Mouse (Mus musculus) intestine, postnatal 0 days (tissue): Measurements from ENCODE around the gene Rad54l2. TPM values are rescaled to one million over a fixed set of nuclear protein-coding genes. Genes with fewer than 3 reads are reported as not detected.
A peak's percentile ranks its signal among the peaks of the same experiment; 100 is the strongest.

ENCODE experiments used
- ATAC-seq: fragments of 200-750 bp; cut with Nextera tagmentation; 2 replicates; pipeline ENCODE4 v1.8.0; 2017; ENCODE audit warnings: mild to moderate bottlenecking, moderate TSS enrichment, moderate library complexity
- H3K27ac ChIP-seq: fragments of 300-500 bp; sonication (generic); 2 replicates; pipeline ENCODE4 v1.5.1; 2014; ENCODE audit warnings: mild to moderate bottlenecking, low read depth, low read length, moderate library complexity
- H3K27me3 ChIP-seq: fragments of 300-500 bp; sonication (generic); replicated peaks from 2 replicates; pipeline ENCODE4 v1.6.1; 2014; ENCODE audit warnings: low read length, mixed read lengths; ENCODE audit not compliant: control insufficient read depth, insufficient read depth
- H3K36me3 ChIP-seq: fragments of 300-500 bp; sonication (generic); 2 replicates; pipeline ENCODE4 v1.6.1; 2014; ENCODE audit warnings: mild to moderate bottlenecking, moderate library complexity; ENCODE audit not compliant: control insufficient read depth, insufficient read depth
- H3K4me1 ChIP-seq: fragments of 300-500 bp; sonication (generic); replicated peaks from 2 replicates; pipeline ENCODE4 v1.6.1; 2014; ENCODE audit warnings: antibody characterized with exemption, low read length, mixed read lengths; ENCODE audit not compliant: control insufficient read depth, insufficient read depth
- H3K4me2 ChIP-seq: fragments of 300-500 bp; sonication (generic); replicated peaks from 2 replicates; pipeline ENCODE4 v1.6.1; 2014; ENCODE audit warnings: low read depth, mild to moderate bottlenecking, moderate library complexity
- H3K4me3 ChIP-seq: fragments of 300-500 bp; sonication (generic); 2 replicates; pipeline ENCODE4 v1.5.1; 2014; ENCODE audit warnings: low read depth, low read length
- H3K9ac ChIP-seq: fragments of 300-500 bp; sonication (generic); 2 replicates; pipeline ENCODE4 v1.6.1; 2014; ENCODE audit warnings: mild to moderate bottlenecking, low read depth, low read length
- H3K9me3 ChIP-seq: fragments of 300-500 bp; sonication (generic); 2 replicates; pipeline ENCODE4 v1.6.1; 2016; ENCODE audit warnings: mixed run types; ENCODE audit not compliant: control insufficient read depth
- CTCF ChIP-seq: sonication (generic); IDR thresholded peaks from 2 replicates; pipeline ENCODE4 v1.5.1; 2016; ENCODE audit warnings: low read depth, mild to moderate bottlenecking, control low read depth, antibody characterized with exemption, moderate library complexity
- WGBS: fragments of 180-500 bp; shearing (Covaris S2); extraction: QIAGEN DNeasy Blood & Tissue Kit; methylation state at CpG from one replicate; pipeline ENCODE4 v1.1.7; 2014; 5-methylcytosine and 5-hydroxymethylcytosine counted together
- polyA plus RNA-seq: library from polyadenylated mRNA; unstranded; fragments of >200 nt; fragmentation: Nextera tagmentation; extraction: Ambion mirVana; gene quantifications from 2 replicates; pipeline ENCODE4 v1.2.1, GENCODE M21; 2015

Gene Rad54l2
- polyA plus RNA-seq, 1 experiment from 2014 or later = 1.9 TPM

GRCm38 (mm10) chr9:106685249-106686101 lies 103.5 kb downstream of the Rad54l2 start, which contains the start of gene Tex264:
Gene Tex264, minus strand, starts transcription at chr9:106685927.
- no peak for TF ChIP-seq CTCF
- Histone ChIP-seq H3K27me3 (no peaks in the 10 kb centered on the region), H3K4me2 (peak within 1 kb of the TSS; percentile 96), H3K27ac (peak within 1 kb of the TSS; percentile 74), H3K4me1 (peaks cover 4% of the 10 kb centered on the region; the same call in 1 of the 2 replicates), H3K9ac (peak within 1 kb of the TSS; percentile 76), H3K9me3 (no peaks in the 10 kb centered on the region), H3K36me3 (peaks cover 13% of the 10 kb centered on the region), H3K4me3 (peak within 1 kb of the TSS; percentile 78)
- ATAC-seq = peak; percentile 85
- WGBS = under 1% methylated on average over 83 of the region's 86 CpGs

DNA sequence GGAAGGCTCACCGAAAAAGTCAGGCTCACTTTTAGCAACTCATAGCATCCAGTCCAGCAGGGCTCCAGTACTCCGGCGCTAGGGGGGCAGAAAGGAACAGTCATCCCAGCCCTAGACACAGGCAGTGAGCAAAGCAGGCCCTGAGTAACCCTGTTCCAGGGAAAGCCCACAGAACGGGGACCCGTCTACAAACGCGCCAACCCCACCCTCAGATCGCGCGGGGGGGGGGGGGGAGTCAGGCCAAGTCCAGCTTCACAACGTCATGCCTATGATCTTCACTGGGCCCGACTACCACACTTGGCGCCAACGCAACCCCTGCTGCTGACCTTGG lies 104.1 kb downstream of the Rad54l2 start:
- peaks cover 18% of the 10 kb centered on the region for H3K36me3 ChIP-seq
- peak overlapping the region; percentile 74 for H3K27ac ChIP-seq
- H3K9ac ChIP-seq = peak overlapping the region; percentile 76
- peaks cover 4% of the 10 kb centered on the region; the same call in 1 of the 2 replicates for H3K4me1 ChIP-seq
- H3K27me3 ChIP-seq = no peaks in the 10 kb centered on the region
- ATAC-seq = no peak
- H3K9me3 ChIP-seq = no peaks in the 10 kb centered on the region
- peak overlapping the region; percentile 96 for H3K4me2 ChIP-seq
- whole genome bisulfite sequencing = 4% methylated on average over 13 of the region's 14 CpGs
- TF ChIP-seq CTCF = no peak
- peak overlapping the region; percentile 78 for H3K4me3 ChIP-seq

DNA sequence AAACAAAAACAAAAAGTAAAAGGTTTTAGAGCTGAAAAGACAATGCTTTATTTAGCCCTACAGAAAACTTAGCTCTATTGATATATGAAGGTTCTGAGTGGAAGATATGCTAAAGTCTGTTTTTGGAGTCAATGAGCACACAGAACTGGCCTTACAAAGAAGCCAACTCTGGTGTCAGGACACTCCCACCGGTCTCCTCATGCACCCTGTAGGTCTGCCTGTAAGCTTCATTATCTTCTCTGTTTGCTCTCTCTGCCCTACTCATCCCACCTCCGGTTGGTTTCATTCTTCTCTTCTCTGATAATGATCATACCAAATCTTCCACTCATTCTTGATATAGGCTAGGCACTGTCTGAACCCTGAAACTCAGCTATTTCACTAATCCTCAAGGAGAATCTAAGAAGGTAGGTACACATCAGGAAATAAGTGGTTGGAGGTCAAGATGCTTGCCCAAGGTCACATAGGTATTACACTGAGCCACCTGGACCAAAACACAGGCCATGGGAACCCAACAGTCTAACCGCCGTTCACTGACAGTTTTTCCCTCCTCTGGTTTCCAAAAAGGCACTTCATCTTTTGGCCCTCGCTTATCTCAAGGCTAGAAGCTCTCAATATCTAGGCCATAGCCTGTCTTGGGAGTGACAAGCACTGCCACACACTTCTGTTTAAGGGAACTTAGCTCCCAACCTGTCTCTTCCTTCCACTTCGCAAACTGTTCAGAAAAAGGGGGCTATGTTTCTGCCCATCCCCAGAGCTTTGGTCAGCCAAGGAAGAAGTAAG lies 104.7 kb downstream of the Rad54l2 start:
- Histone ChIP-seq H3K4me1 (peaks cover 4% of the 10 kb centered on the region; the same call in 1 of the 2 replicates), H3K36me3 (peaks cover 24% of the 10 kb centered on the region), H3K4me2 (peak overlapping the region; percentile 96), H3K9me3 (no peaks in the 10 kb centered on the region), H3K27ac (no peak overlapping the region), H3K9ac (no peak overlapping the region; the same call in 1 of the 2 replicates), H3K27me3 (no peaks in the 10 kb centered on the region), H3K4me3 (peak overlapping the region; percentile 78)
- no peak for ATAC-seq
- no peak for TF ChIP-seq CTCF
- 67% methylated on average over 6 of the region's 6 CpGs for WGBS

DNA sequence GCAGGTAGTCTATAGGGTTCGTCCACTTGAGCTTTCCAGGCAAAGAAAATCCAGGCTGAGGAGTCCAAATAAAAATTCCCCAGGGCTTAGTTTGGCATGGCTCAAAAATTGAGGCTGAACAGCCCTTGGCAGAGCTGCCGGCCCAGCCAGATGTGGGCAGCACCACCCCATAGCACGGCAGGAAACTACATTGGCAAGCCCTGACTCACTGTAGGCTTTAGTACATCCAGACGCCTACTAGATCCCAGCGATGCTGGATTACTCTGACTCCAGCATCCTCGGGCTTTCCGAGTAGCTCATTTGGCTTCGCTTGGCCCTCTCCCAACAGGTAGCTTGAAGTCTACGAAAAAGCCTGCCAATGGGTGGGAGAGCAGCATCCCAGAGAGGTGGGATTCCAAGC lies 108.0 kb downstream of the Rad54l2 start:
- WGBS = 90% methylated on average over 9 of the region's 9 CpGs
- Histone ChIP-seq H3K4me3 (no peak overlapping the region), H3K4me2 (no peak overlapping the region), H3K27me3 (no peaks in the 10 kb centered on the region), H3K4me1 (no peaks in the 10 kb centered on the region), H3K27ac (no peak overlapping the region), H3K9ac (no peak overlapping the region), H3K36me3 (peaks cover 35% of the 10 kb centered on the region), H3K9me3 (no peaks in the 10 kb centered on the region)
- no peak for TF ChIP-seq CTCF
- ATAC-seq = no peak

- H3K4me2 ChIP-seq = no peak overlapping the region
- H3K4me3 ChIP-seq = no peak overlapping the region
- no peak overlapping the region for H3K27ac ChIP-seq
- TF ChIP-seq CTCF = no peak
- peaks cover 39% of the 10 kb centered on the region for H3K36me3 ChIP-seq
- no peaks in the 10 kb centered on the region for H3K4me1 ChIP-seq
- 68% methylated on average over 4 of the region's 4 CpGs for WGBS
- H3K27me3 ChIP-seq = no peaks in the 10 kb centered on the region
- no peaks in the 10 kb centered on the region for H3K9me3 ChIP-seq
- no peak for ATAC-seq
- H3K9ac ChIP-seq = no peak overlapping the region
Observed at GRCm38 (mm10) chr9:106678242-106678641, 110.8 kb downstream of the Rad54l2 start.

DNA sequence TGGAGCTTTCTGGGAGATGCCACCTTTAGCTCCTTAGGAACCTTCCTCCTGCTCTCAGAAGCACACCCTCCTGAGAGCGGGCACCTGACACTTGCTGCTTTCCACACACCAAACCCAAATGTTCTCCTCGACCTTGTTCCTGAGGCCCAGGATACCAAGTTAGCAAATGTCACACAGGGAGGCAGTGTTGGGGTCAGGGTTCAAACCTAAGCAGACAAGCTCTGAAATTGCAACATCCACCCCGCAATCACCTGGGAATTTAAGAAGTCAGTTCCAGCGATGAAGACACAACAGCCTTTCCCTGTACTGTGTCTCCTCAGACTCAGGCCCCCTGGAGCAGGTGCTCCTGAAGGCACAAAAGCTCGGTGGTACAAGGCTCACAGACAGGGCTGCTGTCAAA lies 111.3 kb downstream of the Rad54l2 start:
- no peak for TF ChIP-seq CTCF
- no peak overlapping the region for H3K4me3 ChIP-seq
- no peaks in the 10 kb centered on the region for H3K4me1 ChIP-seq
- no peaks in the 10 kb centered on the region for H3K27me3 ChIP-seq
- H3K36me3 ChIP-seq = peaks cover 45% of the 10 kb centered on the region
- no peaks in the 10 kb centered on the region for H3K9me3 ChIP-seq
- H3K4me2 ChIP-seq = no peak overlapping the region
- ATAC-seq = no peak
- no peak overlapping the region for H3K27ac ChIP-seq
- WGBS = 72% methylated on average over 5 of the region's 5 CpGs
- no peak overlapping the region for H3K9ac ChIP-seq
